Mouse (Mus musculus) layer of hippocampus, postnatal 25 days (tissue): ENCODE data around the gene Cyp2r1. TPM values are rescaled to one million over a fixed set of nuclear protein-coding genes. Genes with fewer than 3 reads are reported as not detected.
"Not testable (repeated sequence)": the region's sequence is repeated elsewhere in the genome, so short reads cannot be mapped to it uniquely, and the experiment has no call there.

Source experiments
- DNase-seq, 2 experiments: peaks; one replicate each; pipeline ENCODE4 v3.0.0; 2022; ENCODE audit warnings: mixed read lengths in 2 of 2, low spot score in 1 of 2; ENCODE audit errors: extremely low spot score in 1 of 2
- total RNA-seq, 2 experiments: library from RNA; stranded (reverse); gene quantifications; 2 replicates each; pipeline ENCODE4 v1.2.3; 2021

Gene Cyp2r1
- total RNA-seq = under 1 TPM; 0.62 to 0.87 TPM

GRCm38 (mm10) chr7:114562531-114563241 is at the start of gene Cyp2r1:
Cyp2r1 (minus strand) TSS chr7:114562972.
- DNase-seq = peak; percentile 70 to 73

- DNase-seq = not testable (repeated sequence)
Measured at GRCm38 (mm10) chr7:114594391-114594790, 31.6 kb upstream of the Cyp2r1 start.

DNA sequence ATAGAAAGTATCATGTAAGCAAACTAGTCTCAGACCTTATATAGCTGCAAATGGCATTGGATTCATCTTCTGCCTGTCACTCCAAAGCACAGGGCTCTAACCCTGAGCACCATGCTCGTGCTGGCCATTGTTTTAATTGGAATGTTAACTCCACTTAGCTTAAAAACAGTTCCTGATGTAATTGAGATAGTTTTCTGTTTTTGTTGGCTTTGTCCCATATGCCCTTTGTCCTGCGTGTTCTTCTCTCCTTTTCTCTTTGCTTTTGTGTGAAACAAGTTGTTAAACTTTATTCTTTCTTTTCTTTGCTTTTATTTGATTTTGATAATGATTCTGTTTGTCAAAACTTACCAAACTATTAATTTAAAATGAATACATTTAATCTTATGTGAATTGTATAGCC is 19.7 kb upstream of the Cyp2r1 start:
- DNase-seq = no peak

- no peak for DNase-seq
Measured at GRCm38 (mm10) chr7:114581200-114581599, 18.4 kb upstream of the Cyp2r1 start.

DNA sequence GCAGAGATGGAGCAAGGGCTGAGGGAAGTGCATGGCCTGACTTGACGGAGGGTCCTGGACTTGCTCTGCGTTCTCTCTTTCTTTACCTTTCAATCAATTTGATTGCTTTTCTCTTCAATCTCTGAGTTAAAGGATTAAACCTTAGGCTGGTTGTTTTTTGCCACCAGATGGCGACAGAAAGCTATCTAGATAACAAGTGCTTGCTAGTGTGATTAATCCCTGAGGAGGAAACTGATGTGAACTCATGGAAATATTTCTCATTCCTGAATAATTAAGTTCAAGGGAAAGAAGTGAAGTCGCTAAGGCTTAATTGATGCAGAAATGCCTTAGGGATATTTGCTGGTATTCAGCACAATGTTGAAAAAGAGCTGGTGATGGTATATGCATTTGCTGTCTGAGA is 17.7 kb upstream of the Cyp2r1 start:
- DNase-seq = peak; percentile 36 to 82

DNA sequence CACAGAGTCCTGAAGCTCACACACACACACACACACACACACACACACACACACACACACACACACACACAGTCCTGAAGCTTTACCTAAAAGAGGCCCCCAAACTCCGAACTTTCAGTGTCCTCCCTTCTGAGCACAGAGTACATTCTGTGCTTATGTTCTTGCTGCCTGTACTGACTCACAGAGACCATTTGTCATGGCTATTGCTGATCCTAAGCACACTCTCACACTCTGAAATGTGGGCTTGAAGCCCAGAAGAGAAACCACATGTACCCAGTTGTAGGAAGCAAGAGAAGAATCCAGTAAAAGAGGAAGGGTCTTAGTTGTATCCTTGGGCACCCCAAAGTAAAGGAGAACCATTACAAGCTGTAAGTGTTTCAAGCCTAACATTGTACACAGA is 14.9 kb upstream of the Cyp2r1 start:
- no peak for DNase-seq

GRCm38 (mm10) chr7:114576931-114577330 is 14.2 kb upstream of the Cyp2r1 start:
- DNase-seq = no peak

- not testable (repeated sequence) for DNase-seq
Measured at GRCm38 (mm10) chr7:114573866-114574265, 11.1 kb upstream of the Cyp2r1 start.

DNA sequence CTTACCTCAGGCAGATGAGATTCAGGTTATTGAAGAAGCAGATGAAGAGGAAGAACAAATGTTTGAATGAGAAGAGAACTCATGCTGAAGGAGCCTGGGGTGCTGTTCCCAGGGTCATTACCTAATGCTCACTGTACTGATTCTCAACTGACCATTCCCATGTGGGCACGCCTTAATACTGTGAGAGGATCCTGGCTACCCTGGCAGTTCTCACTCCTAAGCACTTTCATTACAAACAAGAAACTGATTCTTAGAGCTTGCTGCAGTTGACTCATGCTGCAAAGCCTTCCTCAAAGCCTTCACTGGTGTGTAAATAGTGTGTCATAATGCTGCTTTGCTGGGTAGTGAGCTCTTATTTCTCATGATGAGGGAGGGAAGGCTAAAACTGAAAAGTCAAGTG is 26.6 kb downstream of the Cyp2r1 start:
- DNase-seq = no peak

- DNase-seq = no peak
Measured at GRCm38 (mm10) chr7:114526245-114526644, 36.5 kb downstream of the Cyp2r1 start.

GRCm38 (mm10) chr7:114520122-114520521 is 42.6 kb downstream of the Cyp2r1 start:
- no peak for DNase-seq

DNA sequence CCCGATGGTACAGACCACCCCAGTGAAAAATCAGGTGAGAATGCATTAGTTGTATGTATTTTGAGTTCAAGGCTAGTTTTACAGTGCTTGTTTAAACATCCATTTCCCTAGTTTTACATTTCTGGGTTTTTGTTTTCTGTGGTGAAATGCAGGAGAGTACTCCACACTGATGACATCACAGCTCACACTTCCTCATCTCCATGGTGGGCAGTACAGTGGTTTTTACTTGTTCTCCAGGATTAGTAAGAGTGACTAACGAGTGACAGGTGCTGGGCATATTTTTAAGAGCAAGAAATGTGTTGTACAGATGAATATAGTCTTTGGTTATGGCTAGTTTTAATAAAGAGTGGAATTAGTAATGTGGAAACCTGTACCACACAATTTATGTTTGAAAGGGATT is 53.9 kb downstream of the Cyp2r1 start:
- no peak for DNase-seq

Other genes with a start within 250 kb of the Cyp2r1 start
- 10 to 100 TPM in 1 of 2 experiments, 1 to 10 TPM in 1; 9.1 to 10.5 TPM for gene Pde3b, start 147.7 kb downstream of the Cyp2r1 start, total RNA-seq
- gene Calca, start 73.4 kb upstream of the Cyp2r1 start, total RNA-seq = 1 to 10 TPM; 1.2 to 1.9 TPM
- gene Calcb, start 155.7 kb upstream of the Cyp2r1 start, total RNA-seq = under 1 TPM; 0.47 to 0.52 TPM
- gene Insc, start 180.7 kb upstream of the Cyp2r1 start, total RNA-seq = 1 to 10 TPM; 4.9 to 5.4 TPM